Mouse (Mus musculus) spleen, postnatal 36 days (tissue): ENCODE measurements around the gene Ctsa.
"Not testable (repeated sequence)": the region's sequence is repeated elsewhere in the genome, so short reads cannot be mapped to it uniquely, and the experiment has no call there.

Experiments
- DNase-seq, 2 experiments: peaks; one replicate each; pipeline ENCODE4 v3.0.0; 2022; ENCODE audit warnings: low spot score in 2 of 2, mixed read lengths in 1 of 2

Gene Ctsa

DNA sequence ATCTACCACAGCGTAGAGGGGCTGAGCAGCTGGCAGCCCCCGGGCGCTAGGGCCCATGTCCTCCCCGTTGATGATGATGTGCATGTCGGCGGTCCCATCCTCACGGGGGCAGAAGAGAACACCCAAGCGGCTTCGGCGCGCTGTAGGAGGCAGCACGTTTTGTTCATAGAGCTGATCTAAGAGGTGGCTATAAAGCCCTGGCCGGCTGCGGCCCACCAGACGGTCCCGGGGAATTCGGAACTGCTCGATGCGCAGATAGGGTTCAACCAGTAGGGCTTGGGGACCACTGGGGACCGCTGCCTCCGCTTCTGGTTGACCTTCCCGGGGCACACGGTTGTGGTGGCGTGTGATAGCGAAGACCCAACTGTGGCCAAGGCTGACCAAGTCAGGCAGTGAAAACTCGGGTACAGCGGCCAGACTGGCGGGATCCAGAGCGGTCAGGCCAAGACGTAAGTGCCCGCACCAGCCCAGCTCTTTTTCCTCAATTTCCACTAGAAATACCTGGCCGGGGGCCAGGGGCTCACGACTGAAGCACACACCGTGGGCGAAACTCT is at the start of gene Ctsa:
Ctsa (plus strand) TSS at position 126 of the 554 bp plus-strand sequence.
- DNase-seq = peak; percentile 83 to 85

DNA sequence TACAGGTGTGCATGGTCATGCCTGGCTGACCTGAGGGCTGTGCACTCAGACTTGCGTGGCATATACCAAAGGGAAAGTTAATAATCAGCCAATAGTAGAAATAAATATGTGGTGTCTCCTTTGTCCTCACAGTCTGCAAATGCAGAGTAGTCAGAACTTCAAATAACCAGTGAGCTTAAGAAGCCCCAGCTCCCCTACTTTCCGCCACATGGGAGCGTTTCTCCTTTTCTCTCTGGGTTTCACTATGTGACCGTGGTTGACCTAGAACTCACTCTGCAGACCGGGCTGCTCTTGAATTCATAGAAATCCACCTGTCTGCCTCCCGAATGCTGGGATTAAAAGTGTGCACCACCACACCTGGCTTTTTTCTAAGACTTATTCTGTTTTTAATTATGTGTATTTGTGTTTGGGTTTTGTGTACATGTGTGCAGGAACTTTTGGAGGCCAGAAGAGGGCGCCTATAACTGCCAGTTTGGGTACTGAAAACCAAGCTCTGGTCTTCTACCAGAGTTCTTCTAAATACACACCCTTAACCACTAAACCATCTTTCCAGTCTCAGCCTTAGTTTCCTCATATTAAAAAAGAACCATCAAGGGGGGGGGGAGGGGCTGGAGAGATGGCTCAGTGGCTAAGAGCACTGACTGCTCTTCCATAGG is 48.6 kb upstream of the Ctsa start:
- DNase-seq = no peak

DNA sequence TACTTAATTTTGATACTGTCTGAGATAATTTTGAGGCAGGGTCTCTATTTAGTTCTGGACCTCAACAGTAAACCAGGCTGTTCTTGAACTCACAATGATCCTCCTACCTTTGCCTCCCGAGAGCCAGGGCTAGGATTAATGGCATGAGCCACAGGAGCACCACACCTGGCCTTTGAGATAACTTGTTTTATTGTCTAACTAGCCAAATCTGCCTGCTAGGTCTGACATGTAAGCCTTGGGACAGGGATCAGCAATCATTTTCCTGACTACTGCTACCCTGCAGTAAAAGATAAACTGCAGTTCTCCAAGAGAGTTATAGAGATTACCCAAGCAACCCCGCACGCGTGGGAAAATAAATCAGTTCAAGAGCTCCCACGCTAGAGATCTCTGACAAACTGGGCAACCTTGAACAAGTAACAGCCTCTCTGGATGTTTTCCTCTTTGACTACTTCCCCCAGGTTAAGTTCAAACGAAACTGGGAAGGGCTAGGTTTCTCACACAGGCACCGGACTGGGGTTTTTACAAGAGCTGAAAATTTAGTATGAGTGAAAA is 47.7 kb upstream of the Ctsa start:
- no peak for DNase-seq

DNA sequence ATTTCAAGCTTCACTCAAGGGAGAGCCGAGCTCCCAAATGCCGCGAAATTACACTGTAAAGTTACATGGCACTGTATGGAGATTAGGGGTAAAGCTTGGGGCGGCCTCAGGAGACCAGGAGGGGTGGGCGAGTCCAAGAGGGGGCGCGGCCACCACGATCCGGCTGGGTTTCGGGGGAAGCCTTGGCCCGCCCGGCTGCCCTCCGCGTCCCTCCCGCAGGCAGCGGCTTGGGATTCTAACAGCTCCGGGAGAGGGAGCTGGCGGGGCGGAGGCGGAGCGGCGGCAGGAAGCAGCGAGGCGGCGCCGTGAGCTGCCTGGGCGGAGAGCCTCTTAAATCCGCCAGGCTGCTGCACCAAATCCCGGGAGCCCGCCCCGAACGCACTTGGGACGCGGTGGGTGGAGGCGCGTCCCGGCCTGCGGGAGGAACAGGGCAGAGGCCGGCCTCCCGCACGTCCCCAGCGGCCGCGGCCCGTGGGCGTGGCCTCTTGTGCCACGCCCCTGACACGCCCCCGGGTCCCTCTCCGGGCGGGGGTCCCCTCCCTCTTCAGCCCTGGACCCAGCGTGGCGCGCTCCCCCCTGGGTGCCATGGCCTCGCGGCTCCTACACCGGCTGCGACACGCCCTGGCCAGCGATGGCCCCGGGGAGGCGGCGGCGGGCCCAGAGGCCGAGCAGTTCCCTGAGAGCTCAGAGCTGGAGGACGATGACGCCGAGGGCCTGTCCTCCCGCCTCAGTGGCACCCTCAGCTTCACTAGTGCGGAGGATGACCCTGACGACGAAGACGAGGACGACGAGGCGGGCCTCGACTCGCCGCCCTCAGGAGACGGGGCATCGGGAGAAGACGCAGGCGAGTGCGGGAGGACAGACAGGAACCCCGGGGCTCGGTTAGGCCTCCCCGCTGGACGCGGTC is 46.9 kb upstream of the Ctsa start, which contains the start of gene Snx21:
Snx21 (plus strand) TSS at position 343 of the 907 bp plus-strand sequence.
- peak; percentile 61 to 65 for DNase-seq

DNA sequence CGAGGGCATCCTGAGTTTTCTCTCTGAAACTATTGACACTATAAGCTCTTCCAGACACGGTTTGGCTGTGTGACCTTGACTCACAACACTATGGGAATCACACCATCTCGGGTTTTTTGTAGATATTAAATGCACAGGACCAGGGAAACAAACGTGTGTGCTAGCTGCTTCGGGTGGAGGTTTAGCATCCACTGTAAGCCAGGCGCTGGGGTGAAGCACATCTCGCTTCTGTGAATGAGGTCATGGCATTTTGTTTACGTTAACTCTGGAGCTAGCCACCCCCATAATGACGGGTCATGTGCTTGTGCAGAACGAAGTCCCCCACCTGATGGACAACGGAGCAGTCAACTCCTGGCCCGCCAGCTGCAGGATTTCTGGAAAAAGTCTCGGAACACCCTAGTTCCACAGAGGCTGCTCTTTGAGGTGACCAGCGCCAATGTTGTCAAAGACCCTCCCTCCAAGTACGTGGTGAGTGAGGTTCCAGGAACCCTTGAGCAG is 46.2 kb upstream of the Ctsa start:
- no peak for DNase-seq

DNA sequence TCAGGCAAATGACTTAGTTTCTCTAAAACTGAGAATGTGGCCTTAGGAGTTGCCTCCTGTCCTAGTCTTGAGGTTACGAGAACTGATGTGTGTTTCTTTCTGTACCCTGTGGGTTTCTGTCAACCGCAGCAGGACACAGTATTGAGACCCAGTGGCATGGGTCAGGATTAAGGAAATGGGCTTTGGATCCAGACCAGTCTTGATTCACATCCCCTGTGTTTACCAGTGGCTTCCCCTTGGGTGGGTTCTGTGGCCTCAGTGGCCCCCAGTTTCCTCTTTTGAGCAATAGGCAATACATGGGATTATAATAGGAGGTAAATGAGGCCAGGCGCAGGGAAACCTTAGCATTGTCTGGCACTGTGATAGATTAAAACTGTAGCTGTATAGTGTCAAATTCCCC is 45.6 kb upstream of the Ctsa start:
- no peak for DNase-seq

DNA sequence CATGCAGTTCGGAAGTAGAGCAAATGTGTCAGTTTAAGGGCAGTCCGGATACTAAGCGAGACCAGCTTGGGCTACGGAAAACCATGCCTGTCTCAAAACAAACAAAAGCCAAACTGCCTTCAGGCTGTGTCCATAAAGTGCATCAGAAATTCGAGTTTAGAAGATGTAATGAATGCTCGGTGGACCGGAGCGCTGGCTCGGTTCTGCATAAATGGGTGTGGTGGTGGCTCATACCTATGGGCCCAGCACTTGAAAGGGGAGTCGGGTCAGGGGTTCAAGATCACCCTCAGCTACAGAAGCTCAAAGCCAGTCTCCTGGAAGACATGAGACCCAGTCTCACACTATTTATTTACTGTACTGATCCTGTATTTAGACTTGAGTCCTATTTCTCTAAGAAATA is 44.9 kb upstream of the Ctsa start:
- no peak for DNase-seq

DNA sequence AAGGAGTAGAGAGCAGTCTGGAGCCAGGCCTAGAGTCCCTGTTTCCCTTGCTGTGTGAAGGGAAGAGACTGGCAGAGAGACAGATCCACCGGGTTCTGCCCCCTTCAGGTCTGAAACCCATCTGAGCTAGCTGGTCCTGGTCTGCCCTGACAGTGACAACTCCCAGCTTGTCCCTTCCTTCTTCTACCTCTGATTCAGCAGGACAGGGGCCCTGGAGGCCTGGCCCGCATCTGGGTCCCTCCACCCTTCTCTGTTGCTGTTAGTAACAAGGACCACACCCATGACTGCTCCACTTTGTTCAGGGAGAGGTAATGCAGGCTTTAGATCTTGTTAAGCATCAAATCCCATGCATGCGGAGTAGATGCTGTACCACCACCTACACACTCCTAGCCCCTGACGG is 44.3 kb upstream of the Ctsa start:
- no peak for DNase-seq

DNA sequence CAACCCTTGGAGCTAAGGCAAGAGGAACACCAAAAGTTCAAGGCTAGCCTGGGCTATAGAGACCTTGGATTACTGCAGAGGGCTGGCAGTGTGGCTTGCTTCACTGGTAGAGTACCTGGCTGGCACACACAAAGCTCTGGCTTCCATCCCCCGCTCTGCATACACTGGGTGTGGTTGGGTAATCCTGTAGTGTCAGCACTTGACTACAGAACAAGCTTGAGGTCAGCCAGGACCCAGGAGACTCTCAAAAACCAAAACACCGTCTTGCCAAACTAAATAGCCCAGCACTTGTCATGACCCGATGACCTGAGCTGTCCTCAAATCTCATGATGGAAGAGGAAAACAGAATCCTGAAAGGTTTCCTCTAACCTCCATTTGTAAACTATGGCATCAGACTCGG is 42.2 kb upstream of the Ctsa start:
- DNase-seq = no peak

DNA sequence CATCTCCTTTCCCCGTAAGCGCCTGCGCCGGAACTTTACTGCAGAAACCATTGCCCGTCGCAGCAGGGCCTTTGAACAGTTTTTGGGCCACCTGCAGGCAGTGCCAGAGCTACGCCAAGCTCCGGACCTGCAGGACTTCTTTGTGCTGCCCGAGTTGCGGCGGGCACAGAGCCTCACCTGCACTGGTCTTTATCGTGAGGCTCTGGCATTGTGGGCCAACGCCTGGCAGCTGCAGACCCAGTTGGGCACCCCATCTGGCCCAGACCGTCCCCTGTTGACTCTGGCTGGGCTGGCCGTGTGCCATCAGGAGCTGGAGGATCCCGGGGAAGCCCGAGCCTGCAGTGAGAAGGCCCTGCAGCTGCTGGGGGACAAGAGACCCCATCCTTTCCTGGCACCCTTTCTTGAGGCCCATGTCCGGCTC is 40.8 kb upstream of the Ctsa start:
- DNase-seq = no peak

DNA sequence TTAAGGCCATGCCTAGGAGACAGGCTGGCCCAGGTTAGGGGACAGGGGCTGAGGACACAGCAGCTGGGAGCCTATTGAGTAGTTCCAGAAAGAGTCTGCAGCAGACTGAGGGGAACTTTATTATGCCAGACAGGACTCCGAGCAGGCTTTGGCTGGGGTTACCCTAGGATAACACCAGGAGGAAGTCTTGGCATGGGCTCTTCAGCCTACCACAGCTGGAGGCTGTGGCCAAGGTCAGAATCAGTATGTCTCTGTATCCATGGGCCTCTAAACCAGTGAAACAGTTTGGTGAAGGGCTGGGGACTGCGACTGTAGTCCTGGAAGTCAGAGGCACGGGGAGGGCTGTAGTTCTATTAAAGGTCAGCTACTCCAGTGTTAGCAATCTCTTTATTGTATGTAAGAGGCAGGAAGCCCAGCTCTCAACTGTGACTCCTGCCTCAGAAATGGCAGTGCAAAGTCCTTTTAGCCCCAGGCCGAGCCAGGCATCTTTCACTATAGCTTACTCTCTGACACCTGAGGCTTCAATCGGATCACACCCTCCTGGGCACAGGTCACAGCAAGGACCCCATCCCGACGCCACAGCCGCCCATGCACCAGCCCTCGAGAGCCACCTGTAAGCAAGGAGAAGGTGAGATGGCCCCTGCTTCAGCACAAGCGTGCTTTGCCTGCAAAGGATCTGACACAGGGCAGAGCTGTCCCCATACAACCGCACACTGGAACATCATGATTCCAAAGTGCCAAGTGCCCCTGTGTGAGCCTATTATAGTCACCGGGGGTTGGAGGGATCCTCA is 40.1 kb upstream of the Ctsa start:
- DNase-seq = no peak

DNA sequence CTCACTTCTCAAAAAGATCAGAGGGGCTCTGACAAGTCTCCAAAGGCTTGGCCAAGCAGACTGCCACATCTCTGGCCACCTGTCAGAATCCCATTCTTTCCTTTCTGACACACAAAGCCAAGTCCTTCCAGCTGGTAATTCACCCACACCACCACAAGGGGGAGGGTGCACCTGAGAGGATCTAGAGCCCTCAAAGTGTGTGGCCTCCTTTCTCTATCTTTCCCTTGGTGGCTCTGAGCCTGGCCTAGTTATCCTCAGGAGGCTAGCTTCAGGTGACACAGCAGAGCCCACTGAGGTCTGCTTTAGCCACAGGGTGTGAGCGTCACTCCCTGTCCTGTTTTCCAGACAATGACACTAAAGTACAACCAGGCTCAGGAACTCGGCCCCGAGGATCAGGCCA is 39.4 kb upstream of the Ctsa start:
- peak; percentile 44 to 54 for DNase-seq

DNA sequence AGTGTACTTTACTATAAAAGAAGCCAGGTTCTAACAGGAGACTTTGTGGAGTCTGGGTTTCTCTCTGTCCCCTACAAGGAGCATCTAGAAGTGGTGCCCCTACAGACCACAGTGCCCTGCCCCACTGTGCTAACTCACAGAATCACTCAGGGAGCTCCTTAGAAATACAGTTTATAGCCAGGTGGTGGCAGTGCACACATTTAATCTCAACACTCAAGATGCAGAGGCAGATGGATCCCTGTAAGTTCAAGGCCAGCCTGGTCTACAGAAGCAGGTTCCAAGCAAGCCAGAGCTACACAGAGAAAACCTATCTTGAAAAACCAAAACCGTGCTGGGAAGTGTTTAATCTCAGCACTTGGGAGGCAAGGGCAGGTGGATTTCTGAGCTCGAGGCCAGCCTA is 38.9 kb upstream of the Ctsa start:
- DNase-seq = no peak

DNA sequence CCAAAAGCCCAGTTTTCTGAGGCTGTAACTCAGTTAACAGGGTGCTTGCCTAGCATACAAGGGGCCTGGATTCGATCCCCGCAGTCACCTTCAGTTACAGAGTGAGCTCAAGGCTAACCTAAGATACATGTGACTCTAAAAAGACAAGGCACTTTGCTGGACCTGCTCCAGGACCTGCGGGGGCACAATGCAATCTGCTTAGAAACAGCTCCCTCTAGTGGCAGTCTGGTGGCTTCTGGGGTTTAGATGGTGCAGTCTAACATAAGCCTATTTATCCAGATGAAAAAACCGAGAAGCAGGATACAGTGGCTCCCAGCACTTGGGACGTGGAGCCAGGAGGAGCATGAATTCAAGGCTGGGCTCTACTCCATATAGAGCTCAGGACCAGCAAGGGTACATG is 38.4 kb upstream of the Ctsa start:
- DNase-seq = peak; percentile 67 to 81

DNA sequence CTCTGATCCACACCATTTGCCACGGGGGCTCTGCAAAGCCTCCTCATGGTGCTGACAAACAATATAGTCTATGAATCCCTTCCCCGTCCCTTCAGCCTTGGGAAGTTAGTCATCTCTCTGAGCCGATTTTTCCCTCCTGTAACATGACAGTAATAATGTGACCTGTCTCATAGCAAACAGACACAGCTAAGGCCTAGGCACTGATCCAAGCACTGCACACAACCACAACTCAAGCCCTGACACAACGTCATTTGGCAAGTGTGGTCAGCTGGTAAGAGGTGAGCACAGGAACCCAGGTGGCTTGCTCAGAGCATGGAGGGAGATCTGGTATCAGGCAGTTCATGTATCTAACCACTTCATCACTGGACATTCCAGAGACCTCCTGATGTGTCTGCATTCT is 36.8 kb upstream of the Ctsa start:
- DNase-seq = no peak

DNA sequence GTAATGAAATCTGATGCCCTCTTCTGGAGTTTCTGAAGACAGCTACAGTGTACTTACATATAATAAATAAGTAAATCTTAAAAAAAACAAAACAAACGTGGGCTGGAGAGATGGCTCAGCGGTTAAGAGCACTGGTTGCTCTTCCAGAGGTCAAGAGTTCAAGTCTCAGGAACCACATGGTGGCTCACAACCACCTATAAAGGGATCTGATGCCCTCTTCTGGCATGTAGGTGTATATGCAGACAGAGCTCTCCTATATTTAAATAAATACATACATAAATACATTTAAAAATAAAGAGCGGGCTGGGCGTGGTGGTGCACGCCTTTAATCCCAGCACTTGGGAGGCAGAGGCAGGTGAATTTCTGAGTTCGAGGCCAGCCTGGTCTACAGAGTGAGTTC is 34.1 kb upstream of the Ctsa start:
- not testable (repeated sequence) for DNase-seq

DNA sequence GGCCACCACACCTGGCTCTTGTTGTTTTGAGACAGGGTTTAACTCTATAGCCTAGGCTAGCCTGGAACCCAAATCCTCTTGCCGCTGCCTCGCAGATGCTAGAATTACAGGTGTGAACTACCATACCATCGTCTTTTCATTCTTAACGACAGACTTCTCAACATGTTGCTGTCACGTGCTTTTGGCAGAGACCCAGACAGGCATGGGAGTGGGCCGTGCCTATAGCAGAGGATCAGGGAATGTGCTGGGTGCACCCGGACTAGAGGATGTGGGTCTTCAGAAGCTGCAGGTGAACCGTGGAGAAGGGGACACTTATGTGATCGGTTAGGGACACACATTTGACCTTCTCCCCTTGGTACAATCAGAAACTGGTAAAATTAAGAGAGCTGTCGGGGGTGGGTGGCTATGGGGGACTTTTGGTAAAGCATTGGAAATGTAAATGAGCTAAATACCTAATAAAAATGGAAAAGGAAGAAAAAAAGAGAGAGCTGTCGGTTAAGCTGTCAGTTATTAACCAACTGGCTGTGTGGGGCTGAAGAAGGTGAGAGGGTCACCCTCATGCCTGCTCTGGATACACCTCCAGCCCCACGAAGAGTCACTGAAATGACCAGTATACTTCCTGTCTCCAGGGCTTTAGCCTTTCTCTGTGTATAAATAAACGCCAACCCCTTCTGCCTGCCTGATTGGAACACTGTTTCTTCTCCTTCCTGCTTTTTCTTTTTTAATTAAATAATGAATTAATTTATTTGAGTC is 32.2 kb upstream of the Ctsa start:
- DNase-seq = no peak

DNA sequence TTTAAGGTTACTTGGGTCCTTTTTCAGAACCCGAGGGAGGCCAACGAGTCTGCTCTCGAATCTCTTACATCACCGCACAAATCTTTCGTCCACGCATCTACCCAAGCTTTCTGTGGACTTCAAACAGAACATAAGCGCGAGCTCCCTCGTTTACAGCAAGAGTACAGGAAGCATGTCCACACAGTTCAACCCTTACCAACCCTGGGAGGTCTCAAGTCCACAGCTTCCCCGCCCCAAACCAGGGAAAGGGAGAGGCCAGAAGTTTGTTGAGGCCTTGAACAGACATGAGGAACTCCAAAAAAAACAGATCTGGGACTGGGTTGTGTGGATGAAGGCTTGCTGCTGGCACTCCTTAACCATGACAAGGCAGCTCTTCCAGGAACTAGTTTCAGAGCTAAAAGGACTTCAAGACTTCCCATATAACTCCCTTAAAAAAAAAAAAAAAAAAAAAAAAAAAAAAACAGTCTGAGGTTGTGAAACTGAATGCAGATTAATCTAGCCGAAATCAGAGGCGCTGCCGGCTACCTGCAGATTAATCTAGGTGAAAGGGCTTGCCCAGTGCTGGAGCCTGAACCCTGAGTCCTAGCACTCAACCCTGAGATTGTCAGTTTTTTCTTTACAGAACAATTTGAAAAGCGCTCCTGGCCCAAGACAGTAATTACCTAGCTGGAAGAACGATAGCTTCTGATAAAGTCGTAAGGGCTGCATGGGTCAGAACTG is 29.3 kb upstream of the Ctsa start:
- no peak for DNase-seq

DNA sequence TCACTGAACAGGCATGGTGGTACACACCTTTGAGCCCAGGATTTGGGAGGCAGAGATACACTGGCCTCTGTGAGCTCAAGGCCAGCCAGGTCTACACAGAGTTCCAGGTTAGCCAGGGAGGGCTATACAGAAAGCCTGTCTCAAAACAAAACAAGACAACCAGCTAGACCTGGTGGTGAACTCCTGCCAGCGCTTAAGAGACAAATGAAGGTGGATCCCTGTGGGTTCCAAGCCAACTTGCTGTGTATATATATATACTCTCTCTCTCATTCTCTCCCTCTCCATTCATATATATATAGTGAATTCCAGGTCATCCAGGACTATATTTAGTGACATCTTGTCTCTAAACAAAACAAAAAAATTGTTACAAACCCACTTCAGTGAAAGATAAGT is 28.8 kb upstream of the Ctsa start:
- no peak for DNase-seq
